ENCODE assay signal across 10 mouse cellular contexts in the genomic region with DNA sequence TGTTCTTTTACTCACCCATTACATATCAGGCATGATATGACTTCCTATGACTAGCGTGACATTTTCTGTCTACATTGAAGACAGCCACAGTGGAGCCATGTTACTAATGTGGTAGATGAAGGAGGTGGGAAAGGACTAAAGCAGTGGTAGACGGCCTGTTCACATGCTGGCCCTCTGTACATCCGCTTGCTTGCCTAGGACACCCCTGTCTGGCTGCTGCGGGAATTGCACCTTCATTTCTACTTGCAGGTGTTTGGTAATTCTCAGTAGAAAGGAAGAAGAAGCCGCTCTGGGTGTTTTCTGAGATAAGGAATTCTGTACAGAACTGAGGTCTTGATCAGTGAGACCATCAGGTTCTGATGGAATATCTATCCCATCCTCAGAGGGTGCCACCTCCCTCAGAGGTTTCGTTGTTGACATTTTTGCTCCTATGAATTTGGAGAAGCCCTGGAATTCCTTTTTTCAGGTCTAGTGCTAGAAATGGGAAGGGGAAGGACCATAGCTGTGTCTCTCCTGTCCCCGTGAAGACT. TPM values are rescaled to one million over a fixed set of nuclear protein-coding genes. Genes with fewer than 3 reads are reported as not detected.
DNase-seq lines count a peak whose midpoint lies in the region; ATAC-seq and TF ChIP-seq lines count a peak whose summit lies in the region.
"Had no signal": no experiment of that assay in that cellular context is flagged by ENCODE, and none has a peak within 500 bp of the region (broad histone marks: within the 10 kb centered on the region; RNA-seq: fewer than 3 reads in every experiment).

No protein-coding gene starts in this region.

- in situ Hi-C loops in Patski (cut with MboI; ENCODE audit: low pct_unique_long_range_greater_than_20kb), result no loop called here

- no peak for TF ChIP-seq POLR2A in kidney, adult 2 months (IDR thresholded peaks at IDR 0.05; ENCODE audit: low read depth, low read length)

- no peaks in the 10 kb centered on the region for H3K27me3 ChIP-seq in kidney, adult 2 months (replicated peaks; ENCODE audit: control insufficient read depth, insufficient read depth, low read length)
- no peaks in the 10 kb centered on the region for H3K27me3 ChIP-seq in Patski
- no peaks in the 10 kb centered on the region for H3K27me3 ChIP-seq in liver, embryonic 11.5 days (replicated peaks; ENCODE audit: control insufficient read depth, insufficient read depth, low read length)
- no peaks in the 10 kb centered on the region for H3K27me3 ChIP-seq in midbrain, embryonic 14.5 days (ENCODE audit: control insufficient read depth, insufficient read depth, low read length)
- H3K27me3 ChIP-seq: liver, embryonic 15.5 days had no signal

- ATAC-seq in Patski, result no peak
- ATAC-seq in liver, embryonic 11.5 days (replicated peaks; ENCODE audit: low FRiP score), result peak; percentile 71
- no peak for ATAC-seq in midbrain, embryonic 14.5 days (ENCODE audit: low FRiP score, low TSS enrichment)

- no peak overlapping the region for H3K4me2 ChIP-seq in liver, embryonic 11.5 days
- no peak overlapping the region for H3K4me2 ChIP-seq in midbrain, embryonic 14.5 days (ENCODE audit: low read length)
- H3K4me2 ChIP-seq: liver, embryonic 15.5 days had no signal

- WGBS in kidney, adult 2 months, result 83% methylated on average over 7 of the region's 7 CpGs
- WGBS in liver, embryonic 11.5 days, result 67% methylated on average over 7 of the region's 7 CpGs
- 89% methylated on average over 7 of the region's 7 CpGs for WGBS in midbrain, embryonic 14.5 days

- no peaks in the 10 kb centered on the region for H3K36me3 ChIP-seq in kidney, adult 2 months (ENCODE audit: control insufficient read depth, insufficient read depth, low read length)
- H3K36me3 ChIP-seq in liver, embryonic 11.5 days (ENCODE audit: control insufficient read depth, insufficient read depth, low read length), result no peaks in the 10 kb centered on the region
- H3K36me3 ChIP-seq in midbrain, embryonic 14.5 days (ENCODE audit: control insufficient read depth, insufficient read depth, low read length), result no peaks in the 10 kb centered on the region
- H3K36me3 ChIP-seq: liver, embryonic 15.5 days had no signal

- no peaks in the 10 kb centered on the region for H3K9me3 ChIP-seq in liver, embryonic 11.5 days (ENCODE audit: control insufficient read depth, low read length)
- H3K9me3 ChIP-seq in midbrain, embryonic 14.5 days (ENCODE audit: control insufficient read depth, low read length), result no peaks in the 10 kb centered on the region
- H3K9me3 ChIP-seq: liver, embryonic 15.5 days had no signal

- POLR2A ChIA-PET in Patski (lab: Charles Lee), result interaction anchor here (1.3 kb wide), 1 partner anchor 44 kb away, joined by 4 read pairs; no protein-coding TSS in a partner anchor

- H3K4me1 ChIP-seq in kidney, adult 2 months (ENCODE audit: control insufficient read depth, insufficient read depth, low read length), result no peaks in the 10 kb centered on the region
- 0 out of 2 replicates have a peak, but pooled peaks cover 3% of the 10 kb centered on the region for H3K4me1 ChIP-seq in liver, embryonic 11.5 days (replicated peaks; ENCODE audit: control insufficient read depth, insufficient read depth, low read length)
- no peaks in the 10 kb centered on the region for H3K4me1 ChIP-seq in midbrain, embryonic 14.5 days (ENCODE audit: control insufficient read depth, insufficient read depth, low read length)

- no peak overlapping the region for H3K27ac ChIP-seq in kidney, adult 2 months (ENCODE audit: insufficient read depth, low read depth, low read length)
- no peak overlapping the region for H3K27ac ChIP-seq in liver, embryonic 11.5 days (ENCODE audit: low read depth, low read length)
- H3K27ac ChIP-seq in midbrain, embryonic 14.5 days (replicated peaks; ENCODE audit: low read depth, low read length), result no peak overlapping the region
- H3K27ac ChIP-seq: liver, embryonic 15.5 days had no signal

- DNase-seq in kidney, adult 2 months, result no peak
- DNase-seq in kidney, adult 8-10 months, result no peak
- no peak for DNase-seq in Patski (ENCODE audit: low read depth, low spot score)
- no peak for DNase-seq in liver, embryonic 11.5 days (ENCODE audit: low spot score)
- DNase-seq in thymus, adult 18-20 months, result peak; percentile 25 to 42
- no peak for DNase-seq in frontal cortex, postnatal 14 days (ENCODE audit: low spot score in 2 of 2)
- no peak for DNase-seq in midbrain, embryonic 14.5 days
- no peak for DNase-seq in neural tube, embryonic 10.5 days (ENCODE audit: extremely low spot score, low spot score)
- DNase-seq: heart, postnatal 14 days had no signal

- H3K4me3 ChIP-seq in kidney, adult 2 months (ENCODE audit: insufficient read depth, low read depth, low read length), result no peak overlapping the region
- no peak overlapping the region for H3K4me3 ChIP-seq in liver, embryonic 11.5 days (ENCODE audit: low read depth, low read length)
- no peak overlapping the region for H3K4me3 ChIP-seq in midbrain, embryonic 14.5 days (replicated peaks; ENCODE audit: low read depth, low read length)
- H3K4me3 ChIP-seq: liver, embryonic 15.5 days had no signal

- CTCF ChIA-PET in Patski (lab: Charles Lee), result interaction anchor here (1.6 to 1.7 kb wide), 2 partner anchors 23 to 26 kb away, joined by 3 to 4 read pairs; no protein-coding TSS in a partner anchor

- TF ChIP-seq CTCF in kidney, adult 2 months (conservative IDR thresholded peaks at IDR 0.05; ENCODE audit: insufficient read depth, insufficient read length, low read depth, low read length), result peak; percentile 68
- peak; percentile 38 for TF ChIP-seq CTCF in Patski (IDR thresholded peaks at IDR 0.05)

- H3K9ac ChIP-seq in liver, embryonic 11.5 days (ENCODE audit: low read depth, low read length), result no peak overlapping the region
- no peak overlapping the region for H3K9ac ChIP-seq in midbrain, embryonic 14.5 days (replicated peaks; ENCODE audit: low read length)
- H3K9ac ChIP-seq: liver, embryonic 15.5 days had no signal

RNA-seq across cellular contexts. Expression of a gene that starts 55.7 kb away (rescaled TPM):
- polyA plus RNA-seq in kidney, adult 2 months (2012; rRNA removed), result 22.9 and 28.8 TPM in 2 replicates
- 41.3 TPM for polyA plus RNA-seq in Patski (2021)
- polyA plus RNA-seq in liver, embryonic 11.5 days (2014; fragmentation: Nextera tagmentation; extraction: Ambion mirVana), result 29.6 and 31.1 TPM in 2 replicates
- polyA plus RNA-seq in midbrain, embryonic 14.5 days (2014; fragmentation: Nextera tagmentation; extraction: Ambion mirVana), result 19.0 and 23.6 TPM in 2 replicates

Comparison
In these comparisons a context has a peak if more than half of its experiments do, and no peak if none do; other contexts are left out.
1. DNase-seq: peak in thymus, adult 18-20 months (2 of 2); none in kidney, adult 2 months (single experiment), kidney, adult 8-10 months (0 of 2), Patski (single experiment), liver, embryonic 11.5 days (single experiment), frontal cortex, postnatal 14 days (0 of 2), midbrain, embryonic 14.5 days (single experiment) and neural tube, embryonic 10.5 days (single experiment).